Mouse (Mus musculus): ENCODE data around the gene Vmn1r237. TPM values are rescaled to one million over a fixed set of nuclear protein-coding genes. Genes with fewer than 3 reads are reported as not detected.

Vmn1r237 gene
- not detected in 2 replicates for polyA plus RNA-seq (2014; fragmentation: Nextera tagmentation; extraction: Ambion mirVana)

DNA sequence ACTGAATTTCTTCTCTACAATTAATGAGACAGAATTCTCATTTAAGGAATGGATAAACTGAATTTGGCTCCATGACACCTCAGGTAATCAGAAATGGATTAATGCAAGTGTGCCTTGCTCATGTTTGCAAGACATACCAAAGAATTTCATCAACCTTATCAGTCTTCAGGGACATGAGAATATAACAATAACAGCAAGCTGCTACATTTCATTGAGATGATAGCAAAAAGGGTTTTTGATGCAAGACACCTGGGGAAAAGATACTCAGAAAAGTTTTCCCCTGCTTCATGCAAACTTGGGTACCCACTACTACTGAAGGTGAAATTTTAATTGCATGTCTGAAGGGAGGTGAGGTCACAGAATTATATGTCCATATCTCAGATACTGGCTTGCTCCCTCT is at the start of gene Vmn1r237:
Vmn1r237 (plus strand) TSS at position 301 of the 400 bp plus-strand sequence.
- no peaks in the 10 kb centered on the region for H3K4me1 ChIP-seq (replicated peaks; ENCODE audit: control insufficient read depth, insufficient read depth, low read length)
- H3K27me3 ChIP-seq (ENCODE audit: control insufficient read depth, insufficient read depth, low read length) = no peaks in the 10 kb centered on the region
- no peaks in the 10 kb centered on the region for H3K36me3 ChIP-seq (replicated peaks; ENCODE audit: control insufficient read depth, insufficient read depth)
- DNase-seq (ENCODE audit: low spot score) = no peak
- ATAC-seq (ENCODE audit: low FRiP score) = no peak
- H3K4me2 ChIP-seq (replicated peaks) = no peak within 1 kb of the TSS
- H3K4me3 ChIP-seq (replicated peaks; ENCODE audit: low read length) = no peak within 1 kb of the TSS
- no peak within 1 kb of the TSS for H3K9ac ChIP-seq
- H3K27ac ChIP-seq = no peak within 1 kb of the TSS
- H3K9me3 ChIP-seq (ENCODE audit: control insufficient read depth, low read length) = 0 out of 2 replicates have a peak, but pooled peaks cover 6% of the 10 kb centered on the region

DNA sequence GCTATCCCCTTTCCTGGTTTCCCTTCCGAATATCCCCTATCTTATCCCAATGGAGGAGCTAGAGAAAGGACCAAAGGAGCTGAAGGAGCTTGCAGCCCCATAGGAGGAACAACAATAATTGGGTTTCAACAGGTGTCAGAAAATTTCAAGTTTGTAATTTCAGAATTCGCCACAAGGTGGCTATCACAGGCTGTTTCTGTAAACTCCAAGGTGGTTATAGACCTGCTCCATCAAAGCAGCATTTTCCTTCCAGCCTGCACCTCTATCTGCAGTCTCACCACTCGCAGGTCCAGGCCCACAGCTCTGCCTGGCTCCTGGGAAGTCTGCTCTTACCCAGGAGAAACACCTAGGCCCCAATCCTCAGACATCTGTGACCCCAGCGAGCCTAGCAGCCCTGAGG is 39.6 kb upstream of the Vmn1r237 start:
- DNase-seq (ENCODE audit: low spot score) (peak; percentile 74), ATAC-seq (ENCODE audit: low FRiP score) (no peak)
- Histone ChIP-seq H3K4me2 (replicated peaks) (no peak overlapping the region), H3K27me3 (ENCODE audit: control insufficient read depth, insufficient read depth, low read length) (no peaks in the 10 kb centered on the region), H3K9me3 (ENCODE audit: control insufficient read depth, low read length) (no peaks in the 10 kb centered on the region), H3K9ac (no peak overlapping the region), H3K4me1 (replicated peaks; ENCODE audit: control insufficient read depth, insufficient read depth, low read length) (no peaks in the 10 kb centered on the region), H3K4me3 (replicated peaks; ENCODE audit: low read length) (no peak overlapping the region), H3K36me3 (replicated peaks; ENCODE audit: control insufficient read depth, insufficient read depth) (no peaks in the 10 kb centered on the region), H3K27ac (no peak overlapping the region)
- 24% methylated on average over 4 of the region's 4 CpGs for WGBS

DNA sequence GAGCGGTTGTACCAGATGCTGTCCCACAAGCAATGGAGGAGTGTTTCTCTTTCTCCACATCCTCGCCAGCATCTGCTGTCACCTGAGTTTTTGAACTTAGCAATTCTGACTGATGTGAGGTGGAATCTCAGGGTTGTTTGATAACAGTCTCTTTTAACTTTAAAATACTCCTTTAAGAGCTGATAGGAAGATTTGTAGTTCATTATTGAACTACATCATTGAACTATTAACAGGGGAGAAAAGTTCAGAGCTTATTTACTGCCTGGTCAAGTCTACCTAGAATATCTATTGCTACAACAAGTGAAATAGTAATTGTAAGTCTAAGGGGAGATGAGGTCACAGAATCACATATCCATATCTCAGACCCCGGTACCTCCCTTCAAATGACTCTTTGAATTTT is 29.0 kb upstream of the Vmn1r237 start, which contains the start of gene Vmn1r236:
Vmn1r236 (plus strand) TSS at position 301 of the 400 bp plus-strand sequence.
- H3K9me3 ChIP-seq (ENCODE audit: control insufficient read depth, low read length) = no peaks in the 10 kb centered on the region
- H3K4me1 ChIP-seq (replicated peaks; ENCODE audit: control insufficient read depth, insufficient read depth, low read length) = no peaks in the 10 kb centered on the region
- no peaks in the 10 kb centered on the region for H3K36me3 ChIP-seq (replicated peaks; ENCODE audit: control insufficient read depth, insufficient read depth)
- no peak for ATAC-seq (ENCODE audit: low FRiP score)
- no peak within 1 kb of the TSS for H3K4me2 ChIP-seq (replicated peaks)
- 81% methylated on average over 3 of the region's 3 CpGs for WGBS
- H3K4me3 ChIP-seq (replicated peaks; ENCODE audit: low read length) = no peak within 1 kb of the TSS
- H3K27me3 ChIP-seq (ENCODE audit: control insufficient read depth, insufficient read depth, low read length) = no peaks in the 10 kb centered on the region
- no peak within 1 kb of the TSS for H3K9ac ChIP-seq
- H3K27ac ChIP-seq = no peak within 1 kb of the TSS
- DNase-seq (ENCODE audit: low spot score) = no peak

DNA sequence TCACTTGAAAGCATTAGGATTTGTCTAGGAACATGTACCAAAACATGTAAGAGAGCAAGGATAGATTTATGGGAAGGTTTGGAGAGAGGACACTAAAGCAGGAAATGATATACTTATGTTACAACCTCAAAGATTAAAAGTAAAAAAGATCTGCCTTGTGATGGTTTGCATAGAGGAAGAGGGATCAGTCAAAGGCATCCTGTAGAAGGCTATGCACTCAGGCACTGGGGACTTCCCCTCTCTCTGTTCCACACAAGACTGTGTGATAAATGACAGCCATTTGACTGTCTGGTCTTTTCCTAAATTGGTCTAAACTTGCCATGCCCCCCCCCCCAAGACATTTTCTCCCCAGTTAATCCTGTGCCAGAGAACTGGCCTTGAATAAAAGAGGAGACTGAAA is 27.3 kb upstream of the Vmn1r237 start:
- H3K9ac ChIP-seq = no peak overlapping the region
- no peaks in the 10 kb centered on the region for H3K36me3 ChIP-seq (replicated peaks; ENCODE audit: control insufficient read depth, insufficient read depth)
- H3K4me1 ChIP-seq (replicated peaks; ENCODE audit: control insufficient read depth, insufficient read depth, low read length) = no peaks in the 10 kb centered on the region
- no peaks in the 10 kb centered on the region for H3K27me3 ChIP-seq (ENCODE audit: control insufficient read depth, insufficient read depth, low read length)
- H3K27ac ChIP-seq = no peak overlapping the region
- ATAC-seq (ENCODE audit: low FRiP score) (no peak), DNase-seq (ENCODE audit: low spot score) (no peak)
- no peak overlapping the region for H3K4me2 ChIP-seq (replicated peaks)
- H3K9me3 ChIP-seq (ENCODE audit: control insufficient read depth, low read length) = no peaks in the 10 kb centered on the region
- H3K4me3 ChIP-seq (replicated peaks; ENCODE audit: low read length) = no peak overlapping the region

DNA sequence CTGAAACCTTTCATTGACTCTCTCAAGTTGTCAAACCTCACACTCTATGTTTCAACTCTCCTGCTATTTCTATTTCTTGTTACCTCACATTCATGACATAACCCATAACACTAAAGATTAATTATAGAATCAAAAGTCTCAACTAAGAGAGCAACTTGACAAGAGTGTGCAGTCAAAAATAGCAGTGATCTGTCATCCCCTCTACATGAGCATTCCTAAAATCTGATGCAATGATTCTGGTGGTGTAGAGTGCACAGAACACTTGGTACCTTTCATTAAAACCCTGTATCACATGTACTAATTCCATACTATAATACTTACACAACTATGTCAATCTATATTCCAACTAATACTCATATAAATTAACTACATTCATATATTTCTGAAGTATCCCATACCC is 22.0 kb upstream of the Vmn1r237 start:
- Histone ChIP-seq H3K9ac (no peak overlapping the region), H3K4me1 (replicated peaks; ENCODE audit: control insufficient read depth, insufficient read depth, low read length) (no peaks in the 10 kb centered on the region), H3K4me2 (replicated peaks) (no peak overlapping the region), H3K4me3 (replicated peaks; ENCODE audit: low read length) (no peak overlapping the region), H3K27me3 (ENCODE audit: control insufficient read depth, insufficient read depth, low read length) (no peaks in the 10 kb centered on the region), H3K9me3 (ENCODE audit: control insufficient read depth, low read length) (no peaks in the 10 kb centered on the region), H3K36me3 (replicated peaks; ENCODE audit: control insufficient read depth, insufficient read depth) (no peaks in the 10 kb centered on the region), H3K27ac (no peak overlapping the region)
- DNase-seq (ENCODE audit: low spot score) = no peak
- no peak for ATAC-seq (ENCODE audit: low FRiP score)

Small RNA genes lying within 50 kb of the gene (microRNA-seq; reads per million reads assigned to microRNA genes)
- not detected for gene Gm26384

Other genes with a start within 250 kb of the Vmn1r237 start
- not detected in 2 replicates for gene Vmn1r234, start 85.8 kb upstream of the Vmn1r237 start, polyA plus RNA-seq (2014; fragmentation: Nextera tagmentation; extraction: Ambion mirVana)
- gene Vmn1r235, start 55.5 kb upstream of the Vmn1r237 start, polyA plus RNA-seq (2014; fragmentation: Nextera tagmentation; extraction: Ambion mirVana) = not detected in 2 replicates
- not detected in 2 replicates for gene Vmn1r236, start 28.9 kb upstream of the Vmn1r237 start, polyA plus RNA-seq (2014; fragmentation: Nextera tagmentation; extraction: Ambion mirVana)
- gene Zfp677, start 71.9 kb downstream of the Vmn1r237 start, polyA plus RNA-seq (2014; fragmentation: Nextera tagmentation; extraction: Ambion mirVana) = 6.8 and 7.0 TPM in 2 replicates
- gene Zfp54, start 111.4 kb downstream of the Vmn1r237 start, polyA plus RNA-seq (2014; fragmentation: Nextera tagmentation; extraction: Ambion mirVana) = 5.6 and 6.3 TPM in 2 replicates
- 14.4 and 14.5 TPM in 2 replicates for gene Zfp51, start 138.5 kb downstream of the Vmn1r237 start, polyA plus RNA-seq (2014; fragmentation: Nextera tagmentation; extraction: Ambion mirVana)
- gene Zfp53, start 177.1 kb downstream of the Vmn1r237 start, polyA plus RNA-seq (2014; fragmentation: Nextera tagmentation; extraction: Ambion mirVana) = 9.5 and 11.1 TPM in 2 replicates
- gene Zfp52, start 223.7 kb downstream of the Vmn1r237 start, polyA plus RNA-seq (2014; fragmentation: Nextera tagmentation; extraction: Ambion mirVana) = 1.8 and 1.9 TPM in 2 replicates

Measured in hindbrain, embryonic 14.5 days (tissue).